Mouse (Mus musculus): Measurements from ENCODE around the gene Bcl7b.

DNA sequence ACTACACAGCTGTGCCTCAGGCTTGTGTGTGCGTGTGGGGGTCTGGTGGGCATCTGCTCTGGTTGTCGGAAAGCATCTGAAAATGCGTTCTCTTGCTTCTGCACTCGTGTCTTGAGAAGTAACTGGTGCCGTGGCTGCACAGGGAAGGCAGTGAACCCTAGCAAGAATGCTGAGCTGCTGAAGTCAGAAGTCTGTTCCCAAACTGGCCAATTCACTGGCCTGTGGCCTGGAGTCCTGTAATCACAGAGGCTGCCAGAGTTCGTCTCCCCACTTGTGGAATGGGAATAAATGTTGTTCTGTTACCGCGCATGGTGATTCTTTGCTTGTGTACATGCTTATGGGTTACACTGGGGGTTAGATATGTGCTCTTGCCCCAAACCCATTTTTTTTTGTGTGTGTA, 5.7 kb upstream of the Bcl7b start:
- no peak for TF ChIP-seq MAFK (IDR thresholded peaks at IDR 0.05; ENCODE audit: insufficient read depth, low read depth, low read length)
- no peak for TF ChIP-seq CHD2 (IDR thresholded peaks at IDR 0.05; ENCODE audit: low read depth, low read length)
- no peak for TF ChIP-seq ZC3H11A (IDR thresholded peaks at IDR 0.05; ENCODE audit: borderline replicate concordance, low read depth, low read length)

All from ES-E14 (cell line).